Mouse (Mus musculus) cerebellum, adult 9-10 months (tissue): ENCODE data around the gene Pom121.

ENCODE experiments used
- DNase-seq: peaks from one replicate; pipeline ENCODE4 v3.0.0; 2022

The Pom121 gene

GRCm38 (mm10) chr5:135368312-135368711 is 26.0 kb downstream of the Pom121 start:
- DNase-seq = no peak

- peak; percentile 54 for DNase-seq
Observed at GRCm38 (mm10) chr5:135367841-135368240, 26.5 kb downstream of the Pom121 start.

- no peak for DNase-seq
Observed at GRCm38 (mm10) chr5:135363540-135363939, 30.8 kb downstream of the Pom121 start.

- DNase-seq = no peak
Observed at GRCm38 (mm10) chr5:135362572-135362971, 31.8 kb downstream of the Pom121 start.

GRCm38 (mm10) chr5:135359772-135360171 is 34.6 kb downstream of the Pom121 start:
- DNase-seq = no peak

GRCm38 (mm10) chr5:135357556-135357955 is 36.8 kb downstream of the Pom121 start:
- no peak for DNase-seq

- no peak for DNase-seq
Observed at GRCm38 (mm10) chr5:135356090-135356489, 38.3 kb downstream of the Pom121 start.

GRCm38 (mm10) chr5:135353564-135353963 is 40.8 kb downstream of the Pom121 start:
- DNase-seq = no peak

- no peak for DNase-seq
Observed at GRCm38 (mm10) chr5:135352995-135353394, 41.4 kb downstream of the Pom121 start, which contains the start of gene Trim50. TSS of gene Trim50 (plus strand) at chr5:135353295.

- DNase-seq = no peak
Observed at GRCm38 (mm10) chr5:135351606-135352005, 42.7 kb downstream of the Pom121 start.

GRCm38 (mm10) chr5:135349862-135350261 is 44.5 kb downstream of the Pom121 start, which contains the start of gene Fkbp6:
TSS of gene Fkbp6 (minus strand) at chr5:135350044.
- no peak for DNase-seq

- DNase-seq = no peak
Observed at GRCm38 (mm10) chr5:135347511-135348011, 46.8 kb downstream of the Pom121 start.

- DNase-seq = no peak
Observed at GRCm38 (mm10) chr5:135346430-135346829, 47.9 kb downstream of the Pom121 start.

GRCm38 (mm10) chr5:135345989-135346388 is 48.4 kb downstream of the Pom121 start:
- DNase-seq = no peak

GRCm38 (mm10) chr5:135337575-135337974 is 56.8 kb downstream of the Pom121 start:
- DNase-seq = no peak

GRCm38 (mm10) chr5:135331161-135331560 is 63.2 kb downstream of the Pom121 start:
- DNase-seq = no peak

- no peak for DNase-seq
Observed at GRCm38 (mm10) chr5:135330201-135330600, 64.1 kb downstream of the Pom121 start.

- no peak for DNase-seq
Observed at GRCm38 (mm10) chr5:135329471-135329870, 64.9 kb downstream of the Pom121 start.
